Mouse (Mus musculus) heart, adult 2 months (tissue): Measurements from ENCODE around the gene Zfp654.

Source experiments
- CTCF ChIP-seq: fragments of 200-600 bp; IDR thresholded peaks from 2 replicates; pipeline ENCODE4 v1.8.1; 2022; ENCODE audit warnings: antibody characterized with exemption, mild to moderate bottlenecking, moderate library complexity
- POLR2A ChIP-seq: fragments of 200-500 bp; IDR thresholded peaks from 2 replicates; pipeline ENCODE4 v1.6.1; 2011; ENCODE audit warnings: mild to moderate bottlenecking, low read depth, low read length, control low read depth; ENCODE audit not compliant: insufficient read depth

DNA sequence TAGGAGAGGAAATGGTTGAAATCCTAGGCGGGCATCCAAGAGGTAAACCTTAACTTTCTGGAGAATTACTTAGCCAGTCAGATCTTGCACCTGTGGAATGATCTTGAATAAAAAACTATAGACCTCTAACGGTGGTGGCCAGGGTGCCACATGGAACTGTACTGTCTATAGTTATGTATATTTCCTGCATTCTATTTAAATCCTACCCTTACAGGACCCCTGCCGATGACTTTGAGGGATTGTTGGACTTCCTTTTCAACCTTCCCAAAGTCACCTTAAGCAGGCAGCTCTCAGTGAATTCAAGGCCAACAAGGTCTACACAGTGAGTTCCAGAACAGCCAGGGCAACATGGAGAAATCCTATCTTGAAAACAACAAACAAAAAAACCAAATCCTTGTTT lies 38.0 kb upstream of the Zfp654 start:
- TF ChIP-seq CTCF = no peak
- TF ChIP-seq POLR2A = no peak
